In genomic region chr16:65404816-65405215, GRCm38 (mm10) we compare ENCODE assay signal across 21 mouse cellular contexts.
DNase-seq lines count a peak whose midpoint lies in the region; ATAC-seq and TF ChIP-seq lines count a peak whose summit lies in the region.
"Had no signal": no experiment of that assay in that cellular context is flagged by ENCODE, and none has a peak within 500 bp of the region (broad histone marks: within the 10 kb centered on the region; RNA-seq: fewer than 3 reads in every experiment).

No protein-coding gene starts in this region.

- TF ChIP-seq CTCF in brain, embryonic 14.5 days (IDR thresholded peaks at IDR 0.05; ENCODE audit: borderline replicate concordance, extremely low read depth, insufficient read depth, insufficient read length): no peak
- TF ChIP-seq CTCF in forebrain, postnatal 0 days (IDR thresholded peaks at IDR 0.05; ENCODE audit: low read depth): no peak

- peak; percentile 59 for DNase-seq in forebrain, embryonic 14.5 days (ENCODE audit: low spot score)
- no peak for DNase-seq in forebrain, embryonic 11.5 days (ENCODE audit: low spot score)
- peak; percentile 50 for DNase-seq in brain, embryonic 14.5 days (ENCODE audit: low read depth)
- peak; percentile 18 for DNase-seq in forebrain, postnatal 0 days
- no peak for DNase-seq in left cerebral cortex, adult 9 months (ENCODE audit: low spot score in 2 of 2)
- no peak for DNase-seq in left cerebral cortex, adult 11 months (ENCODE audit: low spot score)
- DNase-seq: adrenal gland, adult 2 months; adrenal gland, postnatal 10 days; adrenal gland, postnatal 25 days; cerebellum, adult 11 months; cerebellum, adult 18-20 months; cerebellum, adult 8-10 months; cerebellum, adult 9-11 months; cerebellum, postnatal 14 days; cerebellum, postnatal 36 days; embryo, embryonic 11 days had no signal

- H3K4me1 ChIP-seq in forebrain, embryonic 14.5 days (ENCODE audit: control insufficient read depth, insufficient read depth, low read length): no peaks in the 10 kb centered on the region
- no peaks in the 10 kb centered on the region for H3K4me1 ChIP-seq in forebrain, embryonic 11.5 days (replicated peaks; ENCODE audit: control insufficient read depth, insufficient read depth, low read length)
- no peaks in the 10 kb centered on the region for H3K4me1 ChIP-seq in neural tube, embryonic 14.5 days (ENCODE audit: control insufficient read depth, insufficient read depth, low read length)
- no peaks in the 10 kb centered on the region for H3K4me1 ChIP-seq in neural tube, embryonic 15.5 days
- H3K4me1 ChIP-seq in forebrain, postnatal 0 days (ENCODE audit: insufficient read depth): no peaks in the 10 kb centered on the region
- H3K4me1 ChIP-seq: embryonic facial prominence, embryonic 13.5 days; embryonic facial prominence, embryonic 15.5 days had no signal

- no peak overlapping the region for H3K9ac ChIP-seq in forebrain, embryonic 14.5 days (ENCODE audit: low read length)
- no peak overlapping the region for H3K9ac ChIP-seq in forebrain, embryonic 11.5 days (ENCODE audit: low read length)
- H3K9ac ChIP-seq in neural tube, embryonic 14.5 days (replicated peaks; ENCODE audit: low read depth, low read length): no peak overlapping the region
- no peak overlapping the region for H3K9ac ChIP-seq in neural tube, embryonic 15.5 days (replicated peaks)
- H3K9ac ChIP-seq in forebrain, postnatal 0 days: no peak overlapping the region
- H3K9ac ChIP-seq: embryonic facial prominence, embryonic 13.5 days; embryonic facial prominence, embryonic 15.5 days had no signal

- no peak for TF ChIP-seq POLR2A in brain, embryonic 14.5 days (IDR thresholded peaks at IDR 0.05; ENCODE audit: borderline replicate concordance, extremely low read depth, insufficient read depth, insufficient read length, poor library complexity, severe bottlenecking)

- WGBS in forebrain, embryonic 14.5 days: 63% methylated on average over 5 of the region's 5 CpGs
- 82% methylated on average over 5 of the region's 5 CpGs for WGBS in forebrain, embryonic 11.5 days
- WGBS in neural tube, embryonic 14.5 days: 66% methylated on average over 5 of the region's 5 CpGs
- 72% methylated on average over 5 of the region's 5 CpGs for WGBS in neural tube, embryonic 15.5 days
- 63% methylated on average over 5 of the region's 5 CpGs for WGBS in forebrain, postnatal 0 days

- no peak overlapping the region for H3K4me2 ChIP-seq in forebrain, embryonic 14.5 days (ENCODE audit: low read length)
- H3K4me2 ChIP-seq in forebrain, embryonic 11.5 days (ENCODE audit: low read depth, low read length, severe bottlenecking): no peak overlapping the region
- H3K4me2 ChIP-seq in neural tube, embryonic 14.5 days (ENCODE audit: low read depth, low read length): no peak overlapping the region
- H3K4me2 ChIP-seq in neural tube, embryonic 15.5 days: no peak overlapping the region
- H3K4me2 ChIP-seq in forebrain, postnatal 0 days (ENCODE audit: low read depth): no peak overlapping the region
- H3K4me2 ChIP-seq: embryonic facial prominence, embryonic 13.5 days; embryonic facial prominence, embryonic 15.5 days had no signal

- H3K9me3 ChIP-seq in forebrain, embryonic 14.5 days (replicated peaks; ENCODE audit: control insufficient read depth, low read length): no peaks in the 10 kb centered on the region
- H3K9me3 ChIP-seq in forebrain, embryonic 11.5 days (ENCODE audit: control insufficient read depth, low read length): no peaks in the 10 kb centered on the region
- no peaks in the 10 kb centered on the region for H3K9me3 ChIP-seq in neural tube, embryonic 14.5 days (ENCODE audit: control insufficient read depth, low read length)
- no peaks in the 10 kb centered on the region for H3K9me3 ChIP-seq in neural tube, embryonic 15.5 days (replicated peaks)
- no peaks in the 10 kb centered on the region for H3K9me3 ChIP-seq in forebrain, postnatal 0 days (ENCODE audit: low read length)
- H3K9me3 ChIP-seq: embryonic facial prominence, embryonic 13.5 days; embryonic facial prominence, embryonic 15.5 days had no signal

- no peaks in the 10 kb centered on the region for H3K27me3 ChIP-seq in forebrain, embryonic 14.5 days (replicated peaks; ENCODE audit: control insufficient read depth, insufficient read depth, low read length)
- no peaks in the 10 kb centered on the region for H3K27me3 ChIP-seq in forebrain, embryonic 11.5 days (ENCODE audit: control insufficient read depth, insufficient read depth, low read length)
- no peaks in the 10 kb centered on the region for H3K27me3 ChIP-seq in neural tube, embryonic 14.5 days (ENCODE audit: control insufficient read depth, insufficient read depth, low read length)
- no peaks in the 10 kb centered on the region for H3K27me3 ChIP-seq in neural tube, embryonic 15.5 days (replicated peaks)
- no peaks in the 10 kb centered on the region for H3K27me3 ChIP-seq in forebrain, postnatal 0 days (ENCODE audit: insufficient read depth, low read length)
- H3K27me3 ChIP-seq: embryonic facial prominence, embryonic 13.5 days; embryonic facial prominence, embryonic 15.5 days had no signal

- no peak overlapping the region for H3K27ac ChIP-seq in forebrain, embryonic 14.5 days (ENCODE audit: low read depth, low read length)
- H3K27ac ChIP-seq in forebrain, embryonic 11.5 days (ENCODE audit: low read depth, low read length): no peak overlapping the region
- no peak overlapping the region for H3K27ac ChIP-seq in neural tube, embryonic 14.5 days (ENCODE audit: low read depth, low read length)
- no peak overlapping the region for H3K27ac ChIP-seq in neural tube, embryonic 15.5 days (replicated peaks)
- H3K27ac ChIP-seq in forebrain, postnatal 0 days (ENCODE audit: low read depth, low read length): no peak overlapping the region
- H3K27ac ChIP-seq: embryonic facial prominence, embryonic 13.5 days; embryonic facial prominence, embryonic 15.5 days had no signal

- H3K4me3 ChIP-seq in forebrain, embryonic 14.5 days (ENCODE audit: low read depth, low read length): no peak overlapping the region
- no peak overlapping the region for H3K4me3 ChIP-seq in forebrain, embryonic 11.5 days (ENCODE audit: low read depth, low read length)
- no peak overlapping the region for H3K4me3 ChIP-seq in neural tube, embryonic 14.5 days (ENCODE audit: low read depth, low read length)
- H3K4me3 ChIP-seq in neural tube, embryonic 15.5 days (replicated peaks): no peak overlapping the region
- no peak overlapping the region for H3K4me3 ChIP-seq in forebrain, postnatal 0 days (ENCODE audit: low read depth, low read length)
- H3K4me3 ChIP-seq: embryonic facial prominence, embryonic 13.5 days; embryonic facial prominence, embryonic 15.5 days; erythroblast, embryonic 14.5 days had no signal

- ATAC-seq in forebrain, embryonic 14.5 days: peak; percentile 50
- ATAC-seq in forebrain, embryonic 11.5 days (replicated peaks; ENCODE audit: low FRiP score): no peak
- peak; percentile 60; the same call in 1 of the 2 replicates for ATAC-seq in neural tube, embryonic 14.5 days (ENCODE audit: low read depth)
- ATAC-seq in neural tube, embryonic 15.5 days (ENCODE audit: low FRiP score): no peak
- peak; percentile 25; the same call in 1 of the 2 replicates for ATAC-seq in forebrain, postnatal 0 days

- H3K36me3 ChIP-seq in forebrain, embryonic 14.5 days (ENCODE audit: control insufficient read depth, insufficient read depth, low read length): no peaks in the 10 kb centered on the region
- no peaks in the 10 kb centered on the region for H3K36me3 ChIP-seq in forebrain, embryonic 11.5 days (ENCODE audit: control insufficient read depth, insufficient read depth, low read length)
- no peaks in the 10 kb centered on the region for H3K36me3 ChIP-seq in neural tube, embryonic 14.5 days (ENCODE audit: control insufficient read depth, insufficient read depth, low read length)
- H3K36me3 ChIP-seq in neural tube, embryonic 15.5 days: no peaks in the 10 kb centered on the region
- no peaks in the 10 kb centered on the region for H3K36me3 ChIP-seq in forebrain, postnatal 0 days (ENCODE audit: insufficient read depth)
- H3K36me3 ChIP-seq: embryonic facial prominence, embryonic 13.5 days; embryonic facial prominence, embryonic 15.5 days had no signal

Comparison
In these comparisons a context has a peak if more than half of its experiments do, and no peak if none do; other contexts are left out.
1. ATAC-seq: peak in forebrain, embryonic 14.5 days (single experiment), neural tube, embryonic 14.5 days (single experiment) and forebrain, postnatal 0 days (single experiment); none in forebrain, embryonic 11.5 days (single experiment) and neural tube, embryonic 15.5 days (single experiment).
2. DNase-seq: peak in forebrain, embryonic 14.5 days (single experiment), brain, embryonic 14.5 days (single experiment) and forebrain, postnatal 0 days (single experiment); none in forebrain, embryonic 11.5 days (single experiment), left cerebral cortex, adult 9 months (0 of 2) and left cerebral cortex, adult 11 months (single experiment).